Comparison of ENCODE assay signal across 18 mouse cellular contexts in genomic region chr1:161983451-161983850, GRCm38 (mm10). TPM values are rescaled to one million over a fixed set of nuclear protein-coding genes. Genes with fewer than 3 reads are reported as not detected.
A peak's percentile ranks its signal among the peaks of the same experiment; 100 is the strongest.
DNase-seq lines count a peak whose midpoint lies in the region; ATAC-seq and TF ChIP-seq lines count a peak whose summit lies in the region.
"Had no signal": no experiment of that assay in that cellular context is flagged by ENCODE, and none has a peak within 500 bp of the region (broad histone marks: within the 10 kb centered on the region; RNA-seq: fewer than 3 reads in every experiment).

No protein-coding gene starts in this region.

- H3K4me3 ChIP-seq in kidney, embryonic 15.5 days (replicated peaks), result no peak overlapping the region
- H3K4me3 ChIP-seq in gastrocnemius, adult 2 months, result no peak overlapping the region
- H3K4me3 ChIP-seq in limb, embryonic 14.5 days (replicated peaks; ENCODE audit: low read length), result no peak overlapping the region
- H3K4me3 ChIP-seq: forebrain, embryonic 15.5 days; hindbrain, embryonic 15.5 days; liver, embryonic 13.5 days; midbrain, embryonic 15.5 days had no signal

- peak overlapping the region; percentile 48; the same call in 1 of the 2 replicates for H3K27ac ChIP-seq in kidney, embryonic 15.5 days
- peak overlapping the region; percentile 65 for H3K27ac ChIP-seq in gastrocnemius, adult 2 months
- peak overlapping the region; percentile 84 for H3K27ac ChIP-seq in limb, embryonic 14.5 days (replicated peaks; ENCODE audit: low read depth, low read length)
- H3K27ac ChIP-seq: forebrain, embryonic 15.5 days; hindbrain, embryonic 15.5 days; liver, embryonic 13.5 days; midbrain, embryonic 15.5 days had no signal

- TF ChIP-seq POLR2A in limb, embryonic 14.5 days (IDR thresholded peaks at IDR 0.05; ENCODE audit: borderline replicate concordance, extremely low read depth, insufficient read depth, insufficient read length), result no peak

- peak; percentile 22 for DNase-seq in embryo, embryonic 10.5 days (ENCODE audit: low spot score)
- no peak for DNase-seq in embryo, embryonic 10 days (ENCODE audit: low spot score)
- DNase-seq in kidney, adult 9 months, result no peak
- peak; percentile 54 for DNase-seq in gastrocnemius, adult 2 months
- peak; percentile 25 for DNase-seq in limb, embryonic 14.5 days (ENCODE audit: low spot score)
- no peak for DNase-seq in cerebellum, adult 11-12 months
- no peak for DNase-seq in cerebellum, adult 9-10 months
- DNase-seq: kidney, postnatal 14 days; liver, embryonic 13.5 days; lung, postnatal 36 days; thymus, postnatal 14 days had no signal

- ATAC-seq in kidney, embryonic 15.5 days (replicated peaks; ENCODE audit: low FRiP score), result no peak
- ATAC-seq in limb, embryonic 14.5 days (ENCODE audit: low FRiP score, low read depth), result peak; percentile 20; the same call in 1 of the 2 replicates
- ATAC-seq: forebrain, embryonic 15.5 days; midbrain, embryonic 15.5 days had no signal

- H3K36me3 ChIP-seq in kidney, embryonic 15.5 days, result no peaks in the 10 kb centered on the region
- H3K36me3 ChIP-seq in limb, embryonic 14.5 days (ENCODE audit: control insufficient read depth, insufficient read depth, low read length), result no peaks in the 10 kb centered on the region
- H3K36me3 ChIP-seq: forebrain, embryonic 15.5 days; hindbrain, embryonic 15.5 days; liver, embryonic 13.5 days; midbrain, embryonic 15.5 days had no signal

- intact Hi-C loops in gastrocnemius, adult 2 months (cut with DNase I), result no loop called here

- H3K4me2 ChIP-seq in kidney, embryonic 15.5 days, result no peak overlapping the region
- no peak overlapping the region for H3K4me2 ChIP-seq in limb, embryonic 14.5 days (replicated peaks; ENCODE audit: low read depth, low read length, severe bottlenecking)
- H3K4me2 ChIP-seq: forebrain, embryonic 15.5 days; hindbrain, embryonic 15.5 days; liver, embryonic 13.5 days; midbrain, embryonic 15.5 days had no signal

- no peak for TF ChIP-seq CTCF in gastrocnemius, adult 2 months (IDR thresholded peaks at IDR 0.05)

- H3K27me3 ChIP-seq in kidney, embryonic 15.5 days, result no peaks in the 10 kb centered on the region
- H3K27me3 ChIP-seq in limb, embryonic 14.5 days (ENCODE audit: control insufficient read depth, insufficient read depth, low read length), result no peaks in the 10 kb centered on the region
- H3K27me3 ChIP-seq: forebrain, embryonic 15.5 days; hindbrain, embryonic 15.5 days; liver, embryonic 13.5 days; midbrain, embryonic 15.5 days had no signal

- no peaks in the 10 kb centered on the region for H3K9me3 ChIP-seq in kidney, embryonic 15.5 days (replicated peaks)
- no peaks in the 10 kb centered on the region for H3K9me3 ChIP-seq in limb, embryonic 14.5 days (ENCODE audit: control insufficient read depth, low read length)
- H3K9me3 ChIP-seq: forebrain, embryonic 15.5 days; hindbrain, embryonic 15.5 days; liver, embryonic 13.5 days; midbrain, embryonic 15.5 days had no signal

- peaks cover 14% of the 10 kb centered on the region; the same call in 1 of the 2 replicates for H3K4me1 ChIP-seq in kidney, embryonic 15.5 days
- peaks cover 48% of the 10 kb centered on the region for H3K4me1 ChIP-seq in limb, embryonic 14.5 days (ENCODE audit: control insufficient read depth, insufficient read depth, low read length)
- H3K4me1 ChIP-seq: forebrain, embryonic 15.5 days; hindbrain, embryonic 15.5 days; liver, embryonic 13.5 days; midbrain, embryonic 15.5 days had no signal

- no peak overlapping the region for H3K9ac ChIP-seq in kidney, embryonic 15.5 days
- H3K9ac ChIP-seq in limb, embryonic 14.5 days (ENCODE audit: low read depth, low read length, severe bottlenecking), result no peak overlapping the region
- H3K9ac ChIP-seq: forebrain, embryonic 15.5 days; hindbrain, embryonic 15.5 days; liver, embryonic 13.5 days; midbrain, embryonic 15.5 days had no signal

- WGBS in kidney, embryonic 15.5 days, result 52% methylated on average over 6 of the region's 6 CpGs
- WGBS in limb, embryonic 14.5 days, result 32% methylated on average over 6 of the region's 6 CpGs

RNA-seq across cellular contexts. Expression of gene 4930558K02Rik, which starts 4.0 kb away (rescaled TPM):
- polyA plus RNA-seq in kidney, embryonic 15.5 days (2015; fragmentation: Nextera tagmentation; extraction: Ambion mirVana), result not detected in 2 replicates
- total RNA-seq in gastrocnemius, adult 2 months (2021), result not detected
- not detected in 2 replicates for polyA plus RNA-seq in limb, embryonic 14.5 days (2012; rRNA removed)
- not detected in 2 replicates for polyA plus RNA-seq in limb, embryonic 14.5 days (2014; fragmentation: Nextera tagmentation; extraction: Ambion mirVana)
- total RNA-seq: layer of hippocampus, postnatal 25 days; neutrophil, adult 5-6 weeks had no signal
- polyA plus RNA-seq: gonadal fat pad, adult 2 months; liver, embryonic 13.5 days had no signal

RNA-seq across cellular contexts. Expression of gene Pigc, which starts 14.5 kb away (rescaled TPM):
- polyA plus RNA-seq in kidney, embryonic 15.5 days (2015; fragmentation: Nextera tagmentation; extraction: Ambion mirVana), result 39.7 and 40.4 TPM in 2 replicates
- 10 to 100 TPM; 14.4 to 15.6 TPM for total RNA-seq in gastrocnemius, adult 2 months (2021)
- polyA plus RNA-seq in limb, embryonic 14.5 days (2012; rRNA removed), result 36.9 and 45.4 TPM in 2 replicates
- 51.3 and 52.8 TPM in 2 replicates for polyA plus RNA-seq in limb, embryonic 14.5 days (2014; fragmentation: Nextera tagmentation; extraction: Ambion mirVana)

Comparison
In these comparisons a context has a peak if more than half of its experiments do, and no peak if none do; other contexts are left out.
1. DNase-seq: peak in embryo, embryonic 10.5 days (single experiment), gastrocnemius, adult 2 months (single experiment) and limb, embryonic 14.5 days (single experiment); none in embryo, embryonic 10 days (single experiment), kidney, adult 9 months (single experiment), cerebellum, adult 11-12 months (single experiment) and cerebellum, adult 9-10 months (single experiment).
2. Peak in every context shown above with its lines, with median percentiles within 50 percentile points of each other: H3K27ac ChIP-seq.